Mouse (Mus musculus) cerebellum, adult 2 months (tissue): ENCODE measurements at regions not wholly inside any gene's neighbourhood (a gene's known extent, or its start where the extent isn't known, plus 50 kb on each side); places are given as distances from the start of the nearest gene placed in this dataset.

ENCODE experiments used
- DNase-seq, 2 experiments: peaks; one replicate each; pipeline ENCODE4 v3.0.0; 2021
- H3K27ac ChIP-seq: fragments of 200-500 bp; 2 replicates; pipeline ENCODE4 v1.5.1; 2012; ENCODE audit warnings: low read length, control low read depth, inconsistent platforms; ENCODE audit not compliant: insufficient read depth
- H3K27me3 ChIP-seq: fragments of 200-500 bp; 2 replicates; pipeline ENCODE4 v1.6.1; 2012; ENCODE audit warnings: inconsistent platforms, mild to moderate bottlenecking, low read length, moderate library complexity; ENCODE audit not compliant: control insufficient read depth, insufficient read depth
- H3K4me1 ChIP-seq: fragments of 200-500 bp; 2 replicates; pipeline ENCODE4 v1.6.1; 2011; ENCODE audit warnings: low read length; ENCODE audit not compliant: control insufficient read depth, insufficient read depth
- H3K4me3 ChIP-seq: fragments of 200-500 bp; replicated peaks from 2 replicates; pipeline ENCODE3; 2011; ENCODE audit warnings: mild to moderate bottlenecking, low read depth, low read length, control low read depth; ENCODE audit not compliant: insufficient read depth
- CTCF ChIP-seq: fragments of 200-500 bp; IDR thresholded peaks from 2 replicates; pipeline ENCODE4 v1.5.1; 2011; ENCODE audit warnings: low read depth, mild to moderate bottlenecking, control low read depth, low read length, moderate library complexity, borderline replicate concordance; ENCODE audit not compliant: insufficient read depth
- POLR2A ChIP-seq: fragments of 200-500 bp; IDR thresholded peaks from 2 replicates; pipeline ENCODE4 v1.6.1; 2011; ENCODE audit warnings: low read length, control low read depth, borderline replicate concordance; ENCODE audit not compliant: insufficient read depth
- WGBS: fragments of 180-500 bp; shearing (Covaris S2); methylation state at CpG from one replicate; pipeline ENCODE4 v1.1.7; 2018; 5-methylcytosine and 5-hydroxymethylcytosine counted together

DNA sequence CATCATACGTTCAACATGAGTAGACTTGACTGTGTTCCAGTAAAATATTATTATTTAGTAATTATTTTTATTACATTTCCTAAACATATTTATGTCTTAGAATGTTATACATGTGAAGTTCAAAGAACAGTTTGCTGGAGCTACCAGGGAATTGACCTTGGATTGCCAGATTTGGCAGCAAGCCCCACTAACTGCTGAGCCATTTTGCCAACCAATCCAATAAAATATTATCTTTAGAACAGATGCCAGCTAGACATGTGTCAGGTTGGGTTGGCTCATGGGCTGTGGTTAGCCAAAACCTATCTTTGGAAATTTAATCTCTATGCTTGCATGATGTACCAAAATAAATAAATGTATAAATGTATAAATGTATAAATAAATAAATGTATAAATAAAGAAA, 265.3 kb upstream of the Pbx1 start:
- 69% methylated on average over 1 of the region's 1 CpGs for WGBS
- Histone ChIP-seq H3K27ac (no peak overlapping the region), H3K27me3 (no peaks in the 10 kb centered on the region), H3K4me3 (no peak overlapping the region), H3K4me1 (no peaks in the 10 kb centered on the region)
- DNase-seq = no peak
- no peak for TF ChIP-seq CTCF
- no peak for TF ChIP-seq POLR2A

DNA sequence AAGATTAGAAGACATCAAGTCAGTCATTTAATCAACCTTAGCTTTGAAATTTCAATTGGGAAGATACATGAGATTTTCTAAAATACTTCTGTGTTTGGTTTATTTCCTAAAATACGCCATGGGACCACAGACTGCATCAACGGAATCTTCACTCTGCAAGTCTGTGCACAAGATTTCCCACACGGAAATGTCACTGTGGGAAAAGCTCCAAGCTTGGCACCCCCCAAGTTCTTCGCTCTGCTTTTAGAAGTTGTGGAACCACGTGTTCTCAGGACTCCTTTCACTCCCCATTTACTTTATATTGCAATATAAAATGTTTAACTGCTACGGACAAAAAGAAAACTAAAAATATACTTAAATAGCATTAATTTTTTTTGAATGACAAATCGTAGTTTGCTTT, 254.8 kb upstream of the Pbx1 start:
- DNase-seq = no peak
- no peak overlapping the region for H3K27ac ChIP-seq
- no peak overlapping the region for H3K4me3 ChIP-seq
- 74% methylated on average over 7 of the region's 7 CpGs for WGBS
- H3K4me1 ChIP-seq = no peaks in the 10 kb centered on the region
- no peak for TF ChIP-seq POLR2A
- TF ChIP-seq CTCF = no peak
- H3K27me3 ChIP-seq = no peaks in the 10 kb centered on the region

DNA sequence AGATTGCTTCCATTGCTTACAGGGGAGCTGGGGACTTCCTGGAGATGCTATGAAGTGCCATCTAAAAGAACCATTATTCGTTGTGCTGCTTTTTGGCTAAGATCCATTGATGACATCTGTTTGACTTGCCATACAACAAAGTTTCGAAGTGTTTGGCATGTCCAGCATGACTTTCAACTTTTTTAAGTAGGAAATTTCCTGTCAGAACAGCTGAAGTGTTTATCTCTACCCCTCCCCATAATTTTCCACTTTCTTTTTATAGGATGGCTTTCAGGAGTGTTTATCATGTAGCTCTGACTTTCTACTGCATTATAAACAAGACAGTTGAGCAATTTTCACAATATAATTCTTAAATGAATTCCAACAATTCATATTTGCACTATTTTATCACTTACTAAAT, 253.1 kb upstream of the Pbx1 start:
- Histone ChIP-seq H3K4me3 (no peak overlapping the region), H3K4me1 (no peaks in the 10 kb centered on the region), H3K27ac (no peak overlapping the region), H3K27me3 (no peaks in the 10 kb centered on the region)
- TF ChIP-seq POLR2A = no peak
- TF ChIP-seq CTCF = no peak
- DNase-seq = no peak
- WGBS = 13% methylated on average over 2 of the region's 2 CpGs

DNA sequence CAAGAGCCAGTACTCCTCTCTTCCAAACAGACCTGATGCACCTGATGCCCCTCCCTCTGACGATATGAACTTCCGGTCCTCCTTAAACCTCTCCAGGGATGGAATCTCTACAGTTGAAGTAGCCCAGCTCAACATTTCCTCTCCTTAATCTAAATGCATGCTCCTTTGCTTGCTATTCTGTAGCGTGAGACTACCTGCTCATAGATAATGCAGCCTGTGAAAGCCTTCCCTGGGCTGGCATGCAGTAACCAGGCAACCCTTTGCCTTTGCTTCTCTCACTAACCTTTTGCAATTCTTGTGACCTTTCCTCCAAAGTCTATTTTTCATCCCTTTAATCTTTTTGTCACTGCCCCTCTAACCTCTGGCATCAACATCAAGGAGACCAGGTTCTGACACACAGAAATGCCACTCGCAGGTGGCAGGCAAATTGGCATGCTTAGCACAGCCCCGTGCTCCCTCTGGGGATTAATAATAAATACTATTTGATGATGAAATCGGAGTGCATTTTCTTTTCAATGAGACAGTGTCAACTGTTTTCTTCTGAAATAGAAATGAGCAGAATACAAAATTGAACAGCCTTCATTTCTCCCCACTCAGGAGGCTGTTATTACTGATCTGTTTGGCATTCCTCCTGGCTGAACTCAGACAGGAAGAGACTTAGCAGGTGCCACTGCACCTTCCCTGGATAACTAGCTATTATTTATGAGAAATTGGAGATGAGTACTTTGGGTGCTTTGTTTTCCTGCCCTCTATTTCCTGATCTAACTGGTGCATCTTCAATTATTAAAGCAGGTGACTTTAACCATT, 249.8 kb upstream of the Pbx1 start:
- Histone ChIP-seq H3K27me3 (no peaks in the 10 kb centered on the region), H3K4me1 (no peaks in the 10 kb centered on the region), H3K4me3 (no peak overlapping the region), H3K27ac (no peak overlapping the region)
- WGBS = 82% methylated on average over 6 of the region's 6 CpGs
- TF ChIP-seq POLR2A = no peak
- TF ChIP-seq CTCF = no peak
- DNase-seq = no peak

DNA sequence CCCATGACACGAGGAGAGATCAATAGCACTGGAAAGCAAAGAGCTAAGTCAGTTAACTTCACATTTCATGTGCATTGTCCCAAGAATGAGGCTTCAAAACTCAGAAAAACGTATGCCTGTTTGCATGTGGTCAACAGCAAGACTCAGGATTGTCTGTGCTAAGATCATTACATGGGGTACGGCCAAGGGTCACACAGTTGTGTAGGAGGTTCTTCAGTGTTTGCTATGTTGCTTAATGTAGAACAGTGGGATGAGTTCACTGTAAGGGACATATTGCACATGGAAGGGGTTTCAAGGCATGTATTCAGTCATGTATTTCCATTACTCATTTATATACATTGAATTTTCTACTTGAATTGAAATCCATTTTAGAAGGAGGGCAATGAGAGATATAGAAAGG, 248.6 kb upstream of the Pbx1 start:
- no peaks in the 10 kb centered on the region for H3K4me1 ChIP-seq
- no peaks in the 10 kb centered on the region for H3K27me3 ChIP-seq
- WGBS = 83% methylated on average over 3 of the region's 3 CpGs
- H3K27ac ChIP-seq = no peak overlapping the region
- DNase-seq = no peak
- no peak for TF ChIP-seq POLR2A
- TF ChIP-seq CTCF = no peak
- H3K4me3 ChIP-seq = no peak overlapping the region

DNA sequence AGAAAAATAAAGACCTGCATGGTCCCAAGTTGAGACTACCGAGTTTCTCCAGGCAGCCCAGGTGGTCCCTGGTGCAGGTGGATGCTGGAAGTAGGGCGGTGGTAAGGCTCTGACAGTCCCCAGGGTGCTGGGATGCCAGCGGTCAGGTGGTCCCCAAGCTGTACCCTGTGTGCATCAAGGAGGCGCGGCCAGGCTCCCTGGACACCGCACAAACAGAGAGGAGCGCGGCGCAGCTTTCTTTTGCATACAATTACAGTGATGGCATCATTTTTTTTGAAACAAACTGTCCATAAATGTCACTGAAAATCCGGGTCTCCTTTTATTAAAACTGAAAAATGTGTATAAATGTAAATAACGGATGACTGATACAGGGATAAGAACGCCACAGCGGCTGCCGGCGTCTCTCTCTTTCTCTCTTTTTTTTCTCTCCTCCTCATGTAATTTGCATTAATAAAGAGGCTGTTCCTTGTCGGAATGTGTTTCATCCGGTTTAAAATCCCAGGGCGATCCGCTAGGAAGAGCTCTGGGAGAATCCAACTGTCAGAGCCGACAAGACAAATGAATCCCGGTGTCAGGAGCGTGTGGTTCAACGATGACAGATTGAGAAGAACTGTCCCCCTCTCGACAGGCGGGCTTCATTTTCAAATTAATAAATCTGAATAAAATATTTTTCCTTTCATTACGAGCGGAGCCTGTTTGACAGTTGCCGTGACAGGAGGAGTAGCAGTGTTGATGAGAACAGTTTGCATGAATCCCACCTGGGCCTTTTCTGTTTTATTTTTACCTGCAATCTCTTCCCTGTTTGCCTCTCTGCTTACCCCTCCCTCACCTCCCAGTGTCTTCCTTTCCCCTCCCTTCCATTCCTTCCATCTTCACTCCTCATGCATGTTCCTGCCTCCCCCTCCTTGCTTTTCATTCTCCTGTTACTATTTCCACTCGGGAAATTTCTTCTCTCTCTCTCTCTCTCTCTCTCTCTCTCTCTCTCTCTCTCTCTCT, 244.6 kb upstream of the Pbx1 start:
- 21% methylated on average over 29 of the region's 29 CpGs for WGBS
- Histone ChIP-seq H3K27me3 (no peaks in the 10 kb centered on the region; the same call in 1 of the 2 replicates), H3K27ac (no peak overlapping the region), H3K4me1 (no peaks in the 10 kb centered on the region), H3K4me3 (peak overlapping the region; percentile 16)
- peak; percentile 14 to 25 for DNase-seq
- TF ChIP-seq POLR2A (no peak), CTCF (no peak)

DNA sequence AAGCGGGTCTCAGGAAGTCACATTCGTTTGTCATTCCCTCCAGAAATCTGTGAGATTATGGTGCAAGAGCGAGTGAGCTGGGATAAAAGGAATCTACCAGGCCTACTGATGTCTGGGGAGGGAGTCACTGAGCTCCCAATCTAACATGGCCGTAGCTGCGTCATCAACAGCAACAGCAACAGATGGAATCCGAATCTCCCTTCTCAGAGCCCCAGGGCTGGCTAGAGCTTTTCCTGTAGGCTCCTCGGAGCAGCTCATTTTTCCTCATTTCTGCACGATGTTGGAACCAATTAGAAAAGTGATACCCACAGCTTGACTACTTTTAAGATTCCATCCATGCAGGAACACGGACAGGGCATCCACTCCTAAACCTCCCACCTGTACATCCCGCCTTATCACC, 243.7 kb upstream of the Pbx1 start:
- DNase-seq = no peak
- WGBS = 87% methylated on average over 10 of the region's 10 CpGs
- Histone ChIP-seq H3K27me3 (no peaks in the 10 kb centered on the region; the same call in 1 of the 2 replicates), H3K27ac (no peak overlapping the region), H3K4me3 (no peak overlapping the region), H3K4me1 (no peaks in the 10 kb centered on the region)
- TF ChIP-seq CTCF (no peak), POLR2A (no peak)
